Mouse (Mus musculus): ENCODE measurements around the gene Fmnl1. TPM values are rescaled to one million over a fixed set of nuclear protein-coding genes. Genes with fewer than 3 reads are reported as not detected.

The Fmnl1 gene
- total and polyA plus RNA-seq, 2 experiments, result 0.46 to 2.2 TPM

GRCm38 (mm10) chr11:103223444-103223843 is 52.5 kb downstream of the Fmnl1 start:
- Histone ChIP-seq H3K27ac (replicated peaks; ENCODE audit: insufficient read depth, low read depth, low read length) (no peak overlapping the region), H3K36me3 (ENCODE audit: control insufficient read depth, insufficient read depth, low read length) (no peaks in the 10 kb centered on the region; the same call in 1 of the 2 replicates), H3K79me2 (ENCODE audit: control insufficient read depth, insufficient read depth, low read length) (no peaks in the 10 kb centered on the region), H3K4me1 (ENCODE audit: control insufficient read depth, insufficient read depth, low read length) (no peaks in the 10 kb centered on the region), H3K27me3 (ENCODE audit: control insufficient read depth, insufficient read depth, low read length) (no peaks in the 10 kb centered on the region), H3K4me3 (ENCODE audit: insufficient read depth, low read depth, low read length) (no peak overlapping the region), H3K9ac (ENCODE audit: low read depth, low read length) (no peak overlapping the region)
- TF ChIP-seq POLR2A (IDR thresholded peaks at IDR 0.05; ENCODE audit: extremely low read depth, insufficient read depth, low read length) (no peak), CTCF (IDR thresholded peaks at IDR 0.05; ENCODE audit: low read depth, low read length) (no peak)
- 75% methylated on average over 10 of the region's 10 CpGs for WGBS
- peak; percentile 21 for DNase-seq (ENCODE audit: extremely low read depth, low read depth, low spot score)

DNA sequence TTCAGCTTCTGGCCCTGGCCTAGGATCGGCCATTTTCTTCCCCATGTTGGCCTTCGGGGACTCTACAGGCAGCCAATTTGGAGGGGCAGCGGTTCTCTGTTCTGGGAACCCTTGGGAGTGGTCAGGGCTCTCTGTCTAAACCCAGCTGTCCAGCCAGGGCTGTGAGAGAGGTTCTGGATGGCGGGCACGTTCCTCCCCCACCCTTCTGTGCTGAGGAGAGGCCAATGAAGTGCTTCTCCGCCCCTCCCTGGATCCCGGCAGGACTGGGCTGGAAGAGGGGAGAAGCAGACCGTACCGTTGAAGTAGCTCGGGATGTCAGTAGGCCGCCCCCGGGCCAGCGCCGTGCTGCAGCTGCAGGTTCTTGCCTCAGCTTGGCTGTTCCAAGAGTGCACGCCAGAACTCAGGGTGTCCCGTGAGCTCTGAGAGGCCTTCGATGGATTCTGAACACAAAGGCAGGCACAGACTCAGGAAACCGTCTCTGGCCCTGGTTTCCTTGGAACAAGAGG is 53.1 kb downstream of the Fmnl1 start:
- Histone ChIP-seq H3K27ac (replicated peaks; ENCODE audit: insufficient read depth, low read depth, low read length) (peak overlapping the region; percentile 62), H3K9ac (ENCODE audit: low read depth, low read length) (no peak overlapping the region), H3K36me3 (ENCODE audit: control insufficient read depth, insufficient read depth, low read length) (no peaks in the 10 kb centered on the region; the same call in 1 of the 2 replicates), H3K79me2 (ENCODE audit: control insufficient read depth, insufficient read depth, low read length) (no peaks in the 10 kb centered on the region), H3K4me3 (ENCODE audit: insufficient read depth, low read depth, low read length) (peak overlapping the region; percentile 18; the same call in 1 of the 2 replicates), H3K27me3 (ENCODE audit: control insufficient read depth, insufficient read depth, low read length) (no peaks in the 10 kb centered on the region), H3K4me1 (ENCODE audit: control insufficient read depth, insufficient read depth, low read length) (no peaks in the 10 kb centered on the region)
- DNase-seq (ENCODE audit: extremely low read depth, low read depth, low spot score), result no peak
- 76% methylated on average over 18 of the region's 18 CpGs for WGBS
- TF ChIP-seq POLR2A (IDR thresholded peaks at IDR 0.05; ENCODE audit: extremely low read depth, insufficient read depth, low read length) (no peak), CTCF (IDR thresholded peaks at IDR 0.05; ENCODE audit: low read depth, low read length) (no peak)

- WGBS, result 95% methylated on average over 2 of the region's 2 CpGs
- Histone ChIP-seq H3K4me1 (ENCODE audit: control insufficient read depth, insufficient read depth, low read length) (no peaks in the 10 kb centered on the region), H3K9ac (ENCODE audit: low read depth, low read length) (no peak overlapping the region), H3K36me3 (ENCODE audit: control insufficient read depth, insufficient read depth, low read length) (no peaks in the 10 kb centered on the region; the same call in 1 of the 2 replicates), H3K27me3 (ENCODE audit: control insufficient read depth, insufficient read depth, low read length) (no peaks in the 10 kb centered on the region), H3K27ac (replicated peaks; ENCODE audit: insufficient read depth, low read depth, low read length) (no peak overlapping the region), H3K4me3 (ENCODE audit: insufficient read depth, low read depth, low read length) (no peak overlapping the region), H3K79me2 (ENCODE audit: control insufficient read depth, insufficient read depth, low read length) (no peaks in the 10 kb centered on the region)
- TF ChIP-seq CTCF (IDR thresholded peaks at IDR 0.05; ENCODE audit: low read depth, low read length) (no peak), POLR2A (IDR thresholded peaks at IDR 0.05; ENCODE audit: extremely low read depth, insufficient read depth, low read length) (no peak)
- no peak for DNase-seq (ENCODE audit: extremely low read depth, low read depth, low spot score)
Observed at GRCm38 (mm10) chr11:103229608-103230007, 58.7 kb downstream of the Fmnl1 start.

DNA sequence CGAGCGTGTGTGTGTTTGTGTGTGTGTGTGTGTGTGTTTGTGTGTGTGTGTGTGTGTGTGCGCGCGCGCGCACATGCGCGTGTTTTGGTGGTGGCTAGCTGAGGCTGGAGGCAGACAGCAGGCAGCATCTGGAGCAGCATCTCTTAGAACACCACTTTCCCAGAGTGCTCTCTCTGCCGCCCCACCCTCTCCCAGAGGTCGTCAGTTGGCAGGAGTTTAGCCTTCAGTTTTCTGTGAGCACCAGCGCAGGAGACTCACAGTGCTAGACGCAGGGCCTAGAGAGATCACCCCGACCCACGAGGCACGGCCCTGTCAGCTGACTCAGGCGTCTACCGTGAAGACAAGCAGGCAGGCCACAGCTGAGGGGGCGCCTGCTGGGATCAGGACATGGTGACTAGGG is 59.7 kb downstream of the Fmnl1 start:
- TF ChIP-seq POLR2A (IDR thresholded peaks at IDR 0.05; ENCODE audit: extremely low read depth, insufficient read depth, low read length) (no peak), CTCF (IDR thresholded peaks at IDR 0.05; ENCODE audit: low read depth, low read length) (no peak)
- H3K36me3 ChIP-seq (ENCODE audit: control insufficient read depth, insufficient read depth, low read length), result no peaks in the 10 kb centered on the region
- H3K27me3 ChIP-seq (ENCODE audit: control insufficient read depth, insufficient read depth, low read length), result no peaks in the 10 kb centered on the region
- no peak overlapping the region for H3K9ac ChIP-seq (ENCODE audit: low read depth, low read length)
- no peak overlapping the region for H3K27ac ChIP-seq (replicated peaks; ENCODE audit: insufficient read depth, low read depth, low read length)
- H3K4me3 ChIP-seq (ENCODE audit: insufficient read depth, low read depth, low read length), result no peak overlapping the region
- no peak for DNase-seq (ENCODE audit: extremely low read depth, low read depth, low spot score)
- 97% methylated on average over 19 of the region's 19 CpGs for WGBS
- no peaks in the 10 kb centered on the region for H3K4me1 ChIP-seq (ENCODE audit: control insufficient read depth, insufficient read depth, low read length)
- H3K79me2 ChIP-seq (ENCODE audit: control insufficient read depth, insufficient read depth, low read length), result no peaks in the 10 kb centered on the region

- no peak for DNase-seq (ENCODE audit: extremely low read depth, low read depth, low spot score)
- Histone ChIP-seq H3K4me3 (ENCODE audit: insufficient read depth, low read depth, low read length) (no peak overlapping the region), H3K36me3 (ENCODE audit: control insufficient read depth, insufficient read depth, low read length) (no peaks in the 10 kb centered on the region), H3K27me3 (ENCODE audit: control insufficient read depth, insufficient read depth, low read length) (no peaks in the 10 kb centered on the region), H3K27ac (replicated peaks; ENCODE audit: insufficient read depth, low read depth, low read length) (no peak overlapping the region), H3K4me1 (ENCODE audit: control insufficient read depth, insufficient read depth, low read length) (no peaks in the 10 kb centered on the region), H3K79me2 (ENCODE audit: control insufficient read depth, insufficient read depth, low read length) (no peaks in the 10 kb centered on the region), H3K9ac (ENCODE audit: low read depth, low read length) (no peak overlapping the region)
- 95% methylated on average over 7 of the region's 7 CpGs for WGBS
- TF ChIP-seq POLR2A (IDR thresholded peaks at IDR 0.05; ENCODE audit: extremely low read depth, insufficient read depth, low read length) (no peak), CTCF (IDR thresholded peaks at IDR 0.05; ENCODE audit: low read depth, low read length) (no peak)
Observed at GRCm38 (mm10) chr11:103231367-103231766, 60.5 kb downstream of the Fmnl1 start.

- H3K4me3 ChIP-seq (ENCODE audit: insufficient read depth, low read depth, low read length), result no peak overlapping the region
- peak; percentile 40 for DNase-seq (ENCODE audit: extremely low read depth, low read depth, low spot score)
- TF ChIP-seq POLR2A (IDR thresholded peaks at IDR 0.05; ENCODE audit: extremely low read depth, insufficient read depth, low read length) (no peak), CTCF (IDR thresholded peaks at IDR 0.05; ENCODE audit: low read depth, low read length) (peak; percentile 93)
- H3K27me3 ChIP-seq (ENCODE audit: control insufficient read depth, insufficient read depth, low read length), result no peaks in the 10 kb centered on the region
- H3K4me1 ChIP-seq (ENCODE audit: control insufficient read depth, insufficient read depth, low read length), result no peaks in the 10 kb centered on the region
- H3K27ac ChIP-seq (replicated peaks; ENCODE audit: insufficient read depth, low read depth, low read length), result no peak overlapping the region
- 28% methylated on average over 7 of the region's 7 CpGs for WGBS
- no peaks in the 10 kb centered on the region for H3K79me2 ChIP-seq (ENCODE audit: control insufficient read depth, insufficient read depth, low read length)
- no peak overlapping the region for H3K9ac ChIP-seq (ENCODE audit: low read depth, low read length)
- no peaks in the 10 kb centered on the region for H3K36me3 ChIP-seq (ENCODE audit: control insufficient read depth, insufficient read depth, low read length)
Observed at GRCm38 (mm10) chr11:103232966-103233365, 62.1 kb downstream of the Fmnl1 start.

Data from liver, adult 2 months (tissue).